Mouse (Mus musculus): ENCODE data around the gene Ankrd2. TPM values are rescaled to one million over a fixed set of nuclear protein-coding genes. Genes with fewer than 3 reads are reported as not detected.
A peak's percentile ranks its signal among the peaks of the same experiment; 100 is the strongest.

The Ankrd2 gene
- total and polyA plus RNA-seq, 2 experiments from 2014 or later = 0.42 to 1.5 TPM

DNA sequence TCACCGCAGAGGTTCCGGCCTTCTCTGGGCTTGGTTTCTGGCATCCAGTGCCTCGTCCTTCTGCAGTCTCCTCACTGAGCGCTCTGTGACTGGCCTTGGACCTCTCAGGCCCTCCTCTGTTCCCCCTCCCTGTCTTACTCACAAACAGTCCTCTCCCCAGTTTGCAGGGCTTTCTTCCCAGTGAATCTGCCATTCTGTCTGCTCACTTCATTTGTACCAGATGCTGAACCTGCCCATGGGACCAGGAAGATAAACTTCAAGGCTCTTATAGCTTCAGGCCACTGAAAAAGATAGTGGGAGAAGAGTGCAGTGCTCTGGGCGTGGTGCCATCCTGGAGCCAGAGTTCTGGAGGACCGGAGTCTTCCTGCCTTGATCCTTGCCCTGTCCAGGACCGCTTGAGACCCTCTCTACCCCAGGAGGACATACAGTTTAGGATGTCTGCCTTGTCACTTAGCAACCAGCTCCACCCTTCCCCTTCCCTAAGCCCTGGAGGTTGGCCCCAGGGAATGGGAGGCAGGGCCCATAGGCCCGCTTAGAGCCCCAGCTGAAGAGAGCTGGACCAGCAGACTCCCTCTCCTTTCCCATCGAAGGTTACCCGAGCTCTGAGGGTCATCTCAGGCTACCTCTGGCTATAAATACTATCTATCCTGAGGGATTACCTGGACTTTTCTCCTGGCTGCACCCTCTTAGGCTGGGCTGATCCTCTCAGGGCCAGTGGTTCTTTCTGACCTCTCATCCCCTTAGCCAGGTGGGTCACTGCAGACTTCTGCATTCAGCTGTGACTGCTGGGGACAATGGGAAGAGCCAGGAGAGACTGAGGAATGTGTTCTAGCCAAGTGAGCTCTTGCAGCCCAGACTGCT lies 13.9 kb upstream of the Ankrd2 start:
- peak overlapping the region; percentile 11; the same call in 1 of the 2 replicates for H3K27ac ChIP-seq
- DNase-seq (ENCODE audit: low spot score) = no peak
- TF ChIP-seq CTCF (IDR thresholded peaks at IDR 0.05; ENCODE audit: low read depth) = no peak
- H3K27me3 ChIP-seq (ENCODE audit: insufficient read depth, low read length) = no peaks in the 10 kb centered on the region
- no peak overlapping the region for H3K4me2 ChIP-seq (ENCODE audit: low read depth, low read length)
- ATAC-seq = no peak
- 53% methylated on average over 10 of the region's 10 CpGs for WGBS
- H3K9ac ChIP-seq (replicated peaks; ENCODE audit: low read length) = no peak overlapping the region
- H3K9me3 ChIP-seq (ENCODE audit: low read length) = no peaks in the 10 kb centered on the region
- no peaks in the 10 kb centered on the region for H3K4me1 ChIP-seq (ENCODE audit: insufficient read depth, low read length)
- H3K36me3 ChIP-seq (ENCODE audit: insufficient read depth, low read length) = no peaks in the 10 kb centered on the region
- H3K4me3 ChIP-seq (ENCODE audit: low read length) = no peak overlapping the region

DNA sequence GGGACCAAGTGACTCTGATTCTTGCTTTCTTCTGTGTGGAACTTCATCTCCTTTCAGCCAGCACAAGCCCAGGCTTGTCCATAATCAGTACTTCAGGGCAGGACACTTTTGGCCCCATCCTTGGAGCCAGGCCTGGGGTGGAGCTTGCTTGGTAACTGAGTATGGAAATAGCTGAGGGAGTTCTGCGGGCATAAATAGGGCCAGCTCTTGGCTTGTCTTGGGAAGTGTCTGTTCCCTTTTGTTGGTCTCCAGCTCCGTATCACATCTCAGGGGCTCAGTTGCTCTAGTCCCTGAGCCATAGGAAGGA lies 13.3 kb upstream of the Ankrd2 start:
- Histone ChIP-seq H3K9ac (replicated peaks; ENCODE audit: low read length) (no peak overlapping the region), H3K36me3 (ENCODE audit: insufficient read depth, low read length) (no peaks in the 10 kb centered on the region), H3K4me3 (ENCODE audit: low read length) (no peak overlapping the region), H3K4me2 (ENCODE audit: low read depth, low read length) (no peak overlapping the region), H3K9me3 (ENCODE audit: low read length) (no peaks in the 10 kb centered on the region), H3K27me3 (ENCODE audit: insufficient read depth, low read length) (no peaks in the 10 kb centered on the region), H3K27ac (no peak overlapping the region), H3K4me1 (ENCODE audit: insufficient read depth, low read length) (no peaks in the 10 kb centered on the region)
- DNase-seq (ENCODE audit: low spot score) = no peak
- WGBS = 62% methylated on average over 2 of the region's 2 CpGs
- no peak for ATAC-seq
- no peak for TF ChIP-seq CTCF (IDR thresholded peaks at IDR 0.05; ENCODE audit: low read depth)

DNA sequence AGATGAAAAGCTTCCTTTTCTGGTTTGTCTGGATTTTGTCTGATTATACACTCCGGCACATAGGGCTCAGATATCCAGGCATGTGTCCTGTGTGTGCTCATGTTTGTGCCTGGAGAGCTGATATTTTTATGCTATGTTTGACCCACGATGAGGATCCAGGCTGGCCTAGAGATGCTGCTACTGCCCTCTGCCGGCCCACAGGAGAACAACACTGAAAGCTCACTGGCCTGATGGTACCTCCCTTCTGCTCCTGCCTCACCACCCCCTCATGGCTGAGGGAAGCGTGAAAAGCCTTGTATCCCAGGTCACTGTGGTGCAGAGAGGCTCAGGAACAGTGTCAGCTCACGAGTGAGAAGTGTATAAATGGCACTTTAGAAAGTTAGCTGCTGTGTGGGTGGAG lies 9.6 kb upstream of the Ankrd2 start:
- Histone ChIP-seq H3K36me3 (ENCODE audit: insufficient read depth, low read length) (no peaks in the 10 kb centered on the region), H3K27ac (no peak overlapping the region), H3K4me3 (ENCODE audit: low read length) (no peak overlapping the region), H3K27me3 (ENCODE audit: insufficient read depth, low read length) (no peaks in the 10 kb centered on the region), H3K4me1 (ENCODE audit: insufficient read depth, low read length) (no peaks in the 10 kb centered on the region), H3K4me2 (ENCODE audit: low read depth, low read length) (no peak overlapping the region), H3K9me3 (ENCODE audit: low read length) (no peaks in the 10 kb centered on the region), H3K9ac (replicated peaks; ENCODE audit: low read length) (no peak overlapping the region)
- WGBS = 7% methylated on average over 5 of the region's 5 CpGs
- TF ChIP-seq CTCF (IDR thresholded peaks at IDR 0.05; ENCODE audit: low read depth) = peak; percentile 98
- ATAC-seq (peak; percentile 80), DNase-seq (ENCODE audit: low spot score) (peak; percentile 82)

DNA sequence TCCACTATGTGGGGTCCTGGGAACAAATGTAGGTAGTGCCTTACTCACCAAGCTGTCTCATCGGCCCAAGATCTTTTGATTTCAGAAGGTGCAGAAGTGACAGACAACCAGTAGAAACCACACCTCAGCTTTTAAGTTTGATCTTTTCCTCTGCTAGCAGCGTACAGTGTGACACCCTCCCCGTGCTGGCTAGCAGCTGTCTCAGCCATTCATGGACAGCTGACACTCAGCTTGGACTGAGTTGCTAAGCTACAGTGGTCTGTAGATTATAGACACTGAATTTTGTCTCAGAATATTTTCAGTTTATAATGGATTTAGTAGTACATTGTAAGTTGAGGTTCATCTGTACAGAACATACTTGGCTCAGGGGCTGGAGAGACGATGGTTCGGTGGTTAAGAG lies 4.7 kb upstream of the Ankrd2 start:
- Histone ChIP-seq H3K4me2 (ENCODE audit: low read depth, low read length) (no peak overlapping the region), H3K9me3 (ENCODE audit: low read length) (no peaks in the 10 kb centered on the region), H3K27me3 (ENCODE audit: insufficient read depth, low read length) (no peaks in the 10 kb centered on the region), H3K27ac (no peak overlapping the region), H3K36me3 (ENCODE audit: insufficient read depth, low read length) (no peaks in the 10 kb centered on the region), H3K9ac (replicated peaks; ENCODE audit: low read length) (no peak overlapping the region), H3K4me1 (ENCODE audit: insufficient read depth, low read length) (no peaks in the 10 kb centered on the region), H3K4me3 (ENCODE audit: low read length) (no peak overlapping the region)
- ATAC-seq (no peak), DNase-seq (ENCODE audit: low spot score) (no peak)
- 81% methylated on average over 5 of the region's 5 CpGs for WGBS
- TF ChIP-seq CTCF (IDR thresholded peaks at IDR 0.05; ENCODE audit: low read depth) = no peak

DNA sequence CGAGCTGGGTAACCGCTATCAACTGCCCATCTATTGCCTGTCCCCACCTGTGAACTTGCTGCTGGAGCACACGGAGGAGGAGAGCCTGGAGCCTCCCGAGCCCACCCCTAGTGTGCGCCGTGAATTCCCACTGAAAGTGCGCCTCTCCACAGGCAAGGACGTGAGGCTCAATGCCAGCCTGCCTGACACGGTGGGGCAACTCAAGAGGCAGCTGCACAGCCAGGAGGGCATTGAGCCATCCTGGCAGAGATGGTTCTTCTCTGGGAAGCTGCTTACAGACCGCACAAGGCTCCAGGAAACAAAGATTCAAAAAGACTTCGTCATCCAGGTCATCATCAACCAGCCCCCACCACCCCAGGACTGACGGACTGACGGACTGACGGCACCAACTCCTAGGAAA lies 2.2 kb upstream of the Ankrd2 start:
- no peaks in the 10 kb centered on the region for H3K27me3 ChIP-seq (ENCODE audit: insufficient read depth, low read length)
- no peak overlapping the region for H3K27ac ChIP-seq
- DNase-seq (ENCODE audit: low spot score) (no peak), ATAC-seq (0 out of 2 replicates have a peak, but pooled peaks have one; percentile 2)
- H3K9ac ChIP-seq (replicated peaks; ENCODE audit: low read length) = no peak overlapping the region
- WGBS = 65% methylated on average over 14 of the region's 14 CpGs
- no peaks in the 10 kb centered on the region for H3K9me3 ChIP-seq (ENCODE audit: low read length)
- H3K4me1 ChIP-seq (ENCODE audit: insufficient read depth, low read length) = no peaks in the 10 kb centered on the region
- TF ChIP-seq CTCF (IDR thresholded peaks at IDR 0.05; ENCODE audit: low read depth) = no peak
- no peaks in the 10 kb centered on the region for H3K36me3 ChIP-seq (ENCODE audit: insufficient read depth, low read length)
- H3K4me2 ChIP-seq (ENCODE audit: low read depth, low read length) = no peak overlapping the region
- H3K4me3 ChIP-seq (ENCODE audit: low read length) = no peak overlapping the region

DNA sequence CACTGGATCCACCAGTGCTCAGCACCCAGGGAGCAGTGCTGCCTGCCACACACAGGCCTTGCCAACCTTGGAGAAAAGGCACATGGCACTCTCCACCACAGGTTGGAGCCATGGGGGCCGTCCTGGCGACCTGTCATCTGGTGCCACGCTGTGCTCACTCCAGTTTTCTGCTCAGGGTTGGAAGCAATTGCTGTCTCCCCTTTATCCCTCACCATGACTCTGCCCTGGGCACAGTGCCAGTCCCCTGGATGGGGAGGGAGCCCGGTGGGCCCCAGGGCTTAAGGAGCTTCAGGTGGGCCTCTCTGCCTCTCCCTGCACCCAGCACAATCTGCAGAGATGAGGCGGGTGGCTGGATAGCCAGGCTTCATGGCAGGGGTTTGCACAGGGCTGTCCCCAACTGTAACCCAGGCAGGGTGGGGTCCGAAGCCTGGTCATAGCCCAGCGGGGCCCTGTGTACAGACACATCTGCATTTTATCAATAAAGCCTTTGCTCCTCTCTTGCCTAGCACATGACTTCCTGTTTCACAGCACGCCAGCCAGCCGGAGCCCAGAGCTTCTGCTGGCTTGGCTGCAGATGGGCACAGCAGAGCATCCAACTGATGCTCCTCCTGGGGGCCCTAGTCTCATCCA lies 1.5 kb upstream of the Ankrd2 start:
- Histone ChIP-seq H3K36me3 (ENCODE audit: insufficient read depth, low read length) (no peaks in the 10 kb centered on the region), H3K9ac (replicated peaks; ENCODE audit: low read length) (no peak overlapping the region), H3K9me3 (ENCODE audit: low read length) (no peaks in the 10 kb centered on the region), H3K4me2 (ENCODE audit: low read depth, low read length) (no peak overlapping the region), H3K27me3 (ENCODE audit: insufficient read depth, low read length) (no peaks in the 10 kb centered on the region), H3K4me1 (ENCODE audit: insufficient read depth, low read length) (no peaks in the 10 kb centered on the region), H3K4me3 (ENCODE audit: low read length) (no peak overlapping the region), H3K27ac (no peak overlapping the region)
- DNase-seq (ENCODE audit: low spot score) (no peak), ATAC-seq (peak; percentile 25; the same call in 1 of the 2 replicates)
- TF ChIP-seq CTCF (IDR thresholded peaks at IDR 0.05; ENCODE audit: low read depth) = no peak
- WGBS = 57% methylated on average over 9 of the region's 9 CpGs
